Mouse (Mus musculus) liver, embryonic 16.5 days (tissue): ENCODE results near the gene Wbp1l. TPM values are rescaled to one million over a fixed set of nuclear protein-coding genes. Genes with fewer than 3 reads are reported as not detected.
"Not testable (repeated sequence)": the region's sequence is repeated elsewhere in the genome, so short reads cannot be mapped to it uniquely, and the experiment has no call there.

Experiments
- ATAC-seq: fragments of 200-750 bp; cut with Nextera tagmentation; 2 replicates; pipeline ENCODE4 v1.8.0; 2017; ENCODE audit warnings: low read depth, mild to moderate bottlenecking, moderate number of reproducible peaks, moderate library complexity
- H3K27ac ChIP-seq: fragments of 300-500 bp; sonication (generic); 2 replicates; pipeline ENCODE4 v1.5.1; 2014; ENCODE audit warnings: mild to moderate bottlenecking, low read length
- H3K27me3 ChIP-seq: fragments of 300-500 bp; sonication (generic); 2 replicates; pipeline ENCODE4 v1.6.1; 2014; ENCODE audit warnings: low read depth, low read length, mixed read lengths; ENCODE audit not compliant: control insufficient read depth, insufficient read depth
- H3K36me3 ChIP-seq: fragments of 300-500 bp; sonication (generic); 2 replicates; pipeline ENCODE4 v1.6.1; 2014; ENCODE audit warnings: mild to moderate bottlenecking; ENCODE audit not compliant: control insufficient read depth, insufficient read depth
- H3K4me1 ChIP-seq: fragments of 300-500 bp; sonication (generic); 2 replicates; pipeline ENCODE4 v1.6.1; 2014; ENCODE audit warnings: low read depth, low read length, mixed read lengths; ENCODE audit not compliant: control insufficient read depth
- H3K4me2 ChIP-seq: fragments of 300-500 bp; sonication (generic); 2 replicates; pipeline ENCODE4 v1.6.1; 2014; ENCODE audit warnings: low read depth, low read length, mixed read lengths
- H3K4me3 ChIP-seq: fragments of 300-500 bp; sonication (generic); 2 replicates; pipeline ENCODE4 v1.5.1; 2014; ENCODE audit warnings: low read depth, mild to moderate bottlenecking, low read length
- H3K9ac ChIP-seq: fragments of 300-500 bp; sonication (generic); 2 replicates; pipeline ENCODE4 v1.6.1; 2014; ENCODE audit warnings: low read depth, low read length
- H3K9me3 ChIP-seq: fragments of 300-500 bp; sonication (generic); replicated peaks from 2 replicates; pipeline ENCODE4 v1.6.1; 2016; ENCODE audit warnings: low read length; ENCODE audit not compliant: control insufficient read depth
- WGBS: fragments of 180-500 bp; shearing (Covaris S2); extraction: QIAGEN DNeasy Blood & Tissue Kit; methylation state at CpG from one replicate; pipeline ENCODE4 v1.1.7; 2014; ENCODE audit not compliant: insufficient replicate concordance; 5-methylcytosine and 5-hydroxymethylcytosine counted together
- polyA plus RNA-seq: library from polyadenylated mRNA; unstranded; fragments of >200 nt; fragmentation: Nextera tagmentation; extraction: Ambion mirVana; gene quantifications from 2 replicates; pipeline ENCODE4 v1.2.1, GENCODE M21; 2015

Gene Wbp1l
- polyA plus RNA-seq, 1 experiment from 2014 or later, result 31.5 TPM

- no peak for ATAC-seq
- no peaks in the 10 kb centered on the region for H3K36me3 ChIP-seq
- 58% methylated on average over 14 of the region's 14 CpGs for WGBS
- H3K27ac ChIP-seq, result no peak overlapping the region
- H3K9me3 ChIP-seq, result no peaks in the 10 kb centered on the region
- no peak overlapping the region for H3K4me3 ChIP-seq
- 0 out of 2 replicates have a peak, but pooled peaks cover 2% of the 10 kb centered on the region for H3K4me1 ChIP-seq
- no peaks in the 10 kb centered on the region for H3K27me3 ChIP-seq
- no peak overlapping the region for H3K9ac ChIP-seq
- H3K4me2 ChIP-seq, result no peak overlapping the region
Observed at GRCm38 (mm10) chr19:46564043-46564462, 34.8 kb upstream of the Wbp1l start.

GRCm38 (mm10) chr19:46571211-46571877, 27.5 kb upstream of the Wbp1l start:
- not testable (repeated sequence) for H3K36me3 ChIP-seq, H3K9ac ChIP-seq, H3K4me3 ChIP-seq, H3K9me3 ChIP-seq, ATAC-seq, H3K27ac ChIP-seq, H3K4me2 ChIP-seq, H3K27me3 ChIP-seq
- H3K4me1 ChIP-seq, result peaks cover 20% of the 10 kb centered on the region
- 76% methylated on average over 3 of the region's 3 CpGs for WGBS

GRCm38 (mm10) chr19:46571878-46572244, 27.0 kb upstream of the Wbp1l start:
- Histone ChIP-seq H3K4me3 (peak overlapping the region; percentile 79), H3K4me1 (peaks cover 20% of the 10 kb centered on the region), H3K27ac (no peak overlapping the region), H3K27me3 (no peaks in the 10 kb centered on the region), H3K9me3 (no peaks in the 10 kb centered on the region), H3K4me2 (peak overlapping the region; percentile 73), H3K36me3 (no peaks in the 10 kb centered on the region), H3K9ac (no peak overlapping the region)
- ATAC-seq, result no peak
- 54% methylated on average over 10 of the region's 10 CpGs for WGBS

DNA sequence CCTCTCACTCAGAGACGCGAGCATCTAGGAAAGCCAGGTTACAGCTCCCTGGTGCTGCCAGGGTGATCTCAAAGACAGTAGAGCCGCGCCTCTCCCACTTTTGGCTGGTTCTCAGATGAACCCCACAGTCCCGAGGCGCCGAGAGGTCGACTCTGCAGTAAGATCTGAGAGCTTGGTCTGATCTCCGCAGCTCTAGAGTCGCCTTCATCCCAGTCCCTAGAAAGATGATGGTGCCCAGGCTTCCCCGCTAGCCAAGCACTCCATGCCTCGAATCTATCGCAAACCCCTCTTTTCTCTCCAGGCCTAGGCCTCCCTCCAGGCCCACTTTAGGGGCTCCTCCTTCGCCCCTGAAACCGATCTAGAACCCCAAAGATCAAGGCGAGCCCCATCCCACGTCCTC, 26.3 kb upstream of the Wbp1l start:
- ATAC-seq, result no peak
- Histone ChIP-seq H3K4me2 (peak overlapping the region; percentile 73), H3K9ac (peak overlapping the region; percentile 74), H3K4me3 (peak overlapping the region; percentile 79), H3K36me3 (no peaks in the 10 kb centered on the region), H3K27ac (peak overlapping the region; percentile 69), H3K4me1 (peaks cover 20% of the 10 kb centered on the region), H3K27me3 (no peaks in the 10 kb centered on the region), H3K9me3 (no peaks in the 10 kb centered on the region)
- WGBS, result under 1% methylated on average over 17 of the region's 17 CpGs

GRCm38 (mm10) chr19:46572951-46573937, 25.6 kb upstream of the Wbp1l start, which contains the start of the genes Arl3 and Sfxn2:
Arl3 (minus strand) TSS chr19:46573198.
Sfxn2 (plus strand) TSS chr19:46573365.
- peak; percentile 94 for ATAC-seq
- Histone ChIP-seq H3K4me2 (peak within 1 kb of the TSS; percentile 73), H3K27ac (peak within 1 kb of the TSS; percentile 69), H3K9ac (peak within 1 kb of the TSS; percentile 74), H3K4me1 (peaks cover 20% of the 10 kb centered on the region), H3K9me3 (no peaks in the 10 kb centered on the region), H3K36me3 (no peaks in the 10 kb centered on the region), H3K4me3 (peak within 1 kb of the TSS; percentile 79), H3K27me3 (no peaks in the 10 kb centered on the region)
- WGBS, result under 1% methylated on average over 57 of the region's 67 CpGs

DNA sequence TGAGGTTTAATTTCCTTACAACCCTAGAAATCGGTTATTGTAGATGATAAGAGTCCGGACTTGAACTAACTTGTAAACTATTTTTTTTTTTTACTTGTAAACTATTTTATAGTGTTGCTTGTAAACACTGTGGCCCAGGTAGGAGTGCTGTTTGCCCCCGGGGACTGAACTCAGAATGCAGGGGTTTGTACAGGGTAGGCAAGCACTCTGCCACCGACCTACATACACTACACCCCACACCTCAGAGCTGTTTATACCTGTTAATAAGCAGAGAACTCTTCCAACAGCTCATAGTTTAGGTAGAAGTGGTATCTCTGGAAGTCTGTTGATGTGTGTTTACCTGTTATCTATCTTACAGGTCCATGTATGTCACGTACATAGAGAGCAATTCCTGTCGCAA, 24.9 kb upstream of the Wbp1l start:
- no peaks in the 10 kb centered on the region for H3K36me3 ChIP-seq
- H3K27ac ChIP-seq, result peak overlapping the region; percentile 66
- WGBS, result 23% methylated on average over 6 of the region's 6 CpGs
- ATAC-seq, result no peak
- no peaks in the 10 kb centered on the region for H3K27me3 ChIP-seq
- H3K4me1 ChIP-seq, result peaks cover 20% of the 10 kb centered on the region
- H3K9ac ChIP-seq, result peak overlapping the region; percentile 61
- H3K4me3 ChIP-seq, result peak overlapping the region; percentile 79
- peak overlapping the region; percentile 73 for H3K4me2 ChIP-seq
- no peaks in the 10 kb centered on the region for H3K9me3 ChIP-seq

GRCm38 (mm10) chr19:46575196-46575595, 23.7 kb upstream of the Wbp1l start:
- H3K4me3 ChIP-seq, result peak overlapping the region; percentile 3; the same call in 1 of the 2 replicates
- peak overlapping the region; percentile 21 for H3K9ac ChIP-seq
- H3K36me3 ChIP-seq, result no peaks in the 10 kb centered on the region
- peaks cover 20% of the 10 kb centered on the region for H3K4me1 ChIP-seq
- H3K27ac ChIP-seq, result peak overlapping the region; percentile 60
- 43% methylated on average over 4 of the region's 4 CpGs for WGBS
- peak; percentile 4 for ATAC-seq
- no peaks in the 10 kb centered on the region for H3K9me3 ChIP-seq
- no peaks in the 10 kb centered on the region for H3K27me3 ChIP-seq
- peak overlapping the region; percentile 73 for H3K4me2 ChIP-seq

GRCm38 (mm10) chr19:46587823-46588508, 10.9 kb upstream of the Wbp1l start:
- ATAC-seq, result peak; percentile 35; the same call in 1 of the 2 replicates
- H3K9me3 ChIP-seq, result no peaks in the 10 kb centered on the region

More at GRCm38 (mm10) chr19:46587823-46588508, 10.9 kb upstream of the Wbp1l start:
- WGBS, result 57% methylated on average over 13 of the region's 13 CpGs
- no peaks in the 10 kb centered on the region for H3K4me1 ChIP-seq
- H3K27me3 ChIP-seq, result no peaks in the 10 kb centered on the region
- H3K9ac ChIP-seq, result no peak overlapping the region
- H3K36me3 ChIP-seq, result peaks cover 3% of the 10 kb centered on the region
- no peak overlapping the region for H3K27ac ChIP-seq
- no peak overlapping the region for H3K4me2 ChIP-seq
- no peak overlapping the region for H3K4me3 ChIP-seq
